Mouse (Mus musculus) heart, postnatal 4 days (tissue): ENCODE measurements around the gene Tpgs1. TPM values are rescaled to one million over a fixed set of nuclear protein-coding genes. Genes with fewer than 3 reads are reported as not detected.

Experiments used
- DNase-seq: peaks from one replicate; pipeline ENCODE4 v3.0.0; 2021
- total RNA-seq, 2 experiments: library from RNA; stranded (reverse); gene quantifications; 2 replicates each; pipeline ENCODE4 v1.2.3; 2021

The Tpgs1 gene
- 10 to 100 TPM; 18.8 to 20.3 TPM for total RNA-seq

DNA sequence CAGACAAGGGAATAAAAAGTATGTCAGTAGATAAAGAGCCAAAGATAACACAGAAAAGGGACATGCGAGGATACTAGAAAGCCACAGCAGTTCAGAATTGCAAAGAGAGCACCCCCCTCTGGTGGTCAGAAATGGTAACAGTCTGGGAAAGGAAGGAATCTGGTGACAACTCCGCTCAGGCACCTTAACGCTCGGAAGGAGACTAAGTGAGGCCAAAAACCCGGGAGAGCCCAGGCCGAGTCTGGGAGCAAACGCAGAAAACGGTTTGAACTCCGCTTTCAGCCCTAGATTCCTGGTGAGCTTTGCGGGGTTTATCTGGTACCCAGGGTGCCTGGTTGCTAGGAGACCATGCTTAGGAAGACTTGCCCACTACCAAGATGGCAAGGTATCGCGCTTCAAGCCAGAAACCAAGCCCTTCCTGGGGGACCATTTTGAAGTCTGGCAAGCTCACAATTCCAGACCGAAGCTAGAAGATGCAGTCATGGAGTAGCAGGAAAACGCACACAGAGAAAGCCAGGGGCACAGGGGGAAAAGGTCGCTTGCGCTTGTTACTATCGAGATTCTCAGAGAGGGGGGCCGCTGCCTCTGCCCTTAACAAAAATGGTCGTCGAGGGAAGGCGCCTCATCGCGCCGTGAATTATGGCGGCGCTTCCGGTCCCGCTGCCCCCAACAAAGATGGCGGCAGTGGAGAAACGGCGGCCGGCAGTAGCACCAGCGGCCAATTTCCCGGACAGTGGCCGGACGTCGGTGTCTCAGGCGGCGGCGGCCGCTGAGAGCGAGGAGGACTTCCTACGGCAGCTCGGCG, at the start of gene Tpgs1:
Gene Tpgs1 (plus strand): TSS at position 599 of the 805 bp plus-strand sequence.
- peak; percentile 91 for DNase-seq

GRCm38 (mm10) chr10:79623950-79624349, 45.2 kb upstream of the Tpgs1 start:
- no peak for DNase-seq

DNA sequence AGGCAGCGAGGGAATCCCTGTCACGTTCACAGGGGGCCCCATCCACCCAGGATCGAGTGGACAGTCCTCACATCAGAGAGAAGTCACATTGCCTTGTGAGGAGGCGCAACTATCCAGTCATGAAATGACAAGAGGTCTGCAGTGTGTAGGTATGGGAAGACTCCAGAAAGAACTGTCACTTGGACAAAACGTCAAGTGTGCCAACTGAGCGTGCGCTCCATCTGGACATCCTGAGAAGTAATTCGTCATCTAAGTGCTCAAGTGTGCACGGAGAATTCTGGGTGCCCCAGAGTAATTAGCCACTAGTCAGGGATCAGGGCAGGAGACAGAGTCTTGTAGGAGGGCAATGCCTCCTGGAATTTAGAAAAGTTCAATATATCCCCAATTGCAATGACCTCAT, 43.8 kb upstream of the Tpgs1 start:
- DNase-seq = no peak

DNA sequence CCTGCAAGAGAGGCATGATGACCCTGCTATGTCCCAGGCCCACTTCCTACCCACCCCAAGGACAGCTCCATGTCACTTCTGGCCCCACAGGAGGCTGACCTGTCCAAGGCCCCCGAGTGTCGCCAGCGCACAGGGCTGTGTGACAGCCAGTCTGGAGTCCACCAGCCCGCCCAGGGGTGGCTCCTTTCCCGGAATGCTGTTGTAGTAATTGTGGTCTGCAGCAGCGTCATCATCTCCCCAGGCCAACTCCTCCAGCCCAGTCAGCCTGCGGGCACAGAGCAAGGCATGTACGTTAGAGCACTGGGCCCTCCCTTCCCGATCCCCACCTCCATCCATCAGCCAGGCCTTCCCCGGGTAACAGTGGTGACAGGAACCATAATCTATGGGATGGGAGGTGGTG, 43.0 kb upstream of the Tpgs1 start:
- DNase-seq = no peak

- no peak for DNase-seq
These were observed 40.8 kb upstream of the Tpgs1 start for GRCm38 (mm10) chr10:79628377-79628776.

DNA sequence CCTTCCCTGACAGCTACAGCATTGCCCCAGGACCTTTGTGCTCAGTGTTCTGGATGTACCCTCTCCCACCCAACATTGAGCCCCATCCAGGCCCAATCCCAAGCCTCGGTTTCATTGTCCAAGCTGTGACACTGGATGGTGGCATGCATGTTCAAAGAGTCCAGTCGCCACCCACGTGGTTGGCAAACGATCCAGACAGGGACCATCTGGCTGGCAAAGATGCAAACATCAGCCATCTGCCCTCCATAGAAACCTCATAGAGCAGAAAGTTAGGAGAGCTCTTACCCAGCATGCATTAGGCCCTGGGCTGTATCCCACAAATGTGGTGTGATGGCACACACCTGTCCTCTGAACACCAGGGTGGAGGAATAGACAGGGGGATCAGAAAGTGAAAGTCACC, 37.7 kb upstream of the Tpgs1 start:
- no peak for DNase-seq

GRCm38 (mm10) chr10:79633006-79633777, 36.0 kb upstream of the Tpgs1 start:
- DNase-seq = no peak

- DNase-seq = no peak
These were observed 32.9 kb upstream of the Tpgs1 start for GRCm38 (mm10) chr10:79636287-79636686.

- peak; percentile 41 for DNase-seq
These were observed 31.8 kb upstream of the Tpgs1 start, which contains the start of gene Shc2 for GRCm38 (mm10) chr10:79637128-79638110. TSS of gene Shc2 (minus strand) at chr10:79637918.

DNA sequence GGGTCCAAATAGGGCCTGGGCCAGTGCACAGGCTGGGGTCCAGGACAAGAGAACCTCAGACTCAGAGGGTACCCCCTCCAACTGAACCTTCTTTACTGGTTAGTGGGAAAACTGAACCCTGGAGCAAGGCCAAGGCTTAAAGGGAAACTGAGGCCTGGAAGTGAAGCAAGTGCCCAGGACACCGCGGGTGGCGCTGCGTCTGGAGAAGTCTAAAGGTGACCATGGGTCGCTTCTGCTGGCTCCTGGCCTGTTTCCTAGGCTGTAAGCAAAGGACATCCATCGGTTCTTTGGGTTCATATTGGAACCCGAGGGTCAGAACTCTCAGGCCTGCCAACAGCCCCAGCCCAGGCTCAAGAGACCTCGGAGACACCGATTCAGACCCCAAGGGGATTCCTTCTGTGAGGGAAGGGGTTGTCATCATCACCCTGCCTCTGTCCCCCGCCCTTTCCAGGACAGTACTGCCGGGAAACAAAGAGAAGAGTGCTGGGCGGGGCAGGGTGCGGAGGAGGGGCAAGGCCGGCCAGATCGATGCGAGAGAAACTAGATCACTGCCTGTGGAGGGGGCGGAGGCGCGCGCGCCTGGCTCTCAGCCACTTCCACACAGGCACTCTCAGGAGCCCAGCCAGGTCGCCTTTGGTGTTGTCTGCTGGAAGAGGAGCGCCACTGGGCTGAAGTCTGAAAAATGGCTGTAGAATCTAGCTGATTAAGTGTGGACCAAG, 30.5 kb upstream of the Tpgs1 start:
- peak; percentile 40 for DNase-seq

DNA sequence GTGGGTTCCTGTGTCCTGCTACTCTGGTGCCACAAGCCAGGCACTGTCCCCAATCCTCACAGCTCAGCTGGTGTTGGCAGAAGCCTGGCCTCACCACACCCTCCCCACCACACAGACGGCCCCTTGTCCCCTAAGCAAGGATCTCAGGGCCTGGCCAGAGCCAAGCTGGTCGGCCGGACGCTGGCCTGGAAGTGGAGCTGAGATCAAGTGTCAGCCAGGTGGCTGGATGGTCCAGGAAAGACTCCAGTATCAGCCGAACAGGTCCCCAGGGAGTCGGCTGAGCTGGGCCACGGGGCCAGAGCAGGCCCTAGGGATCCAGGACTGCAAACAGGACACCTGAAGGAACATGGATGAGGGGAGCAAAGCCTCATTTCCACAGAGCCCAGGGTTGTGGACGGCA, 23.5 kb upstream of the Tpgs1 start, which contains the start of gene Odf3l2:
Gene Odf3l2 (minus strand): TSS at position 28 of the 400 bp plus-strand sequence.
- no peak for DNase-seq

GRCm38 (mm10) chr10:79649070-79649751, 20.0 kb upstream of the Tpgs1 start:
- peak; percentile 86 for DNase-seq

DNA sequence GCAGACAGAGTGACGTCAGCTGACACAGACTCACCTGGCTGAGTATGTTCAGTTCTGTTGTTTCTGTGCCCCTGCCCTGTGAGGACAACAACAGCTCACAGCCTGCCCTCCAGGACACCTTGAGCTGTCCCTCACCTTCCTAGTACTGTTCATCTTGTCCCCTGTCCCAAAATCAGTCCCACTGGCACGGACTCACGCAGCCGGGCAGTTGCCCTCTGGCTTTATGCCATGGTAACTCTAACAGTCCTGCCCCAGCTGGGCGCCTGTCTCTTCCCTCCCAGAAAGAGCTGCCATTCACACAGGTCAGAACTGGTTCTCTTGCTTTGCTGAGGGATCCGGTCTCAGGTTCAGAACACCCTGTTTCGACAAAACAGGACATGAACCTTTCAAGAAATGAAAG, 16.4 kb upstream of the Tpgs1 start:
- no peak for DNase-seq

- no peak for DNase-seq
These were observed 14.2 kb upstream of the Tpgs1 start for GRCm38 (mm10) chr10:79654946-79655395.

GRCm38 (mm10) chr10:79658829-79659228, 10.3 kb upstream of the Tpgs1 start:
- DNase-seq = peak; percentile 36

DNA sequence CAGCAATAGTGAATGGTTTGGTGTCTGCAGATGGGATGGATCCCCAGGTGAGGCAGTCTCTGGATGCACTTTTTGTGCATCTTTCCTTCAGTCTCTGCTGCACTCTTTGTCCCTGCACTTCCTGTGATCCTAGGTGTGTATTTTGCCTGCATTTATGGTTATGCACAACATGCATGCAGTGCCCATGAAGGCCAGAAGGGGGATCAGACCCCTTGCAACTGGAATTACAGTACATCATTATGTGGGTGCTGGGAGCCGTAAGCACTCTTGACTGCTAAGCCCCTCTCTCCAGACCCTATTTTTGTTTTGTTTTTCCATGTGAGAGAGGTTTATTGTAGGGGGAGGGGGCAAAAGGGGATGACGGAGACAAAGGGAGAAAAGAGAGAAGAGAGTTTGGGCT, 8.9 kb upstream of the Tpgs1 start:
- DNase-seq = no peak

DNA sequence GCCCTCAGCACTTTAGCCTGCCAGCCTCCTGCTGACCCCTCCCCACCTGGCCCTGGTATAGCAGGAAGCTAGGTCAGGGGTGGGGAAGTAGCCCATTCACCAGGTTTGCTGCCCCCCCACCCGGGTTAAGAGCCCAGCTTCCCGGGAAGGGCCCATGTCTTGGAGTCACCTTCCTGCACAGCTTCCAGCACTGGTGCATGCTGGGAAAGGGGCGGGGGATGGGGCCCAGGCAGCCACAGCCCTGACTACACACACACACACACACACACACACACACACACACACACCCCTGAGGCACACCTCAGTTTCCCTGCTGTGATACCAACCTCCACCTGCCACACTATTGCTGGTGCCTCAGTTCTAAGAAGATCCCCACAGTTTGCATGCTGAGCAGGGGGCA, 7.3 kb upstream of the Tpgs1 start:
- DNase-seq = no peak

- peak; percentile 80 for DNase-seq
These were observed 5.0 kb upstream of the Tpgs1 start, which contains the start of gene Madcam1 for GRCm38 (mm10) chr10:79664131-79664665. TSS of gene Madcam1 (plus strand) at chr10:79664559.

DNA sequence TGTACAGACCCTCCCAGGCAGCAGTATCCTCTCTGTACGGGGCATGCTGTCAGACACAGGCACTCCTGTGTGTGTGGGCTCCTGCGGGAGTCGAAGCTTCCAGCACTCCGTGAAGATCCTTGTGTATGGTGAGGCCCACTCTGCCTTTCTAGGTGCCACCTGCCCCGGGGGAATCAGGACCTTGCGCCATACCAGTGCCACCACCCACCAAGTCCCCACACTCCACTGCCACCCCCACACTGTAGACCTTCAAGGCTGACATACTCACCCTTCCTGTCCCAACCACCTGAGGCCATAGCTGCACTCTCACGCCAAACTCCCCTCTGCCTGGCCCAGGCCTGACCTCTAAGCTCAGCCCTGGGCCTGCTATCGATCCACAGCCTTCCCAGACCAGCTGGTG, 4.1 kb upstream of the Tpgs1 start:
- no peak for DNase-seq

GRCm38 (mm10) chr10:79666493-79666892, 2.7 kb upstream of the Tpgs1 start:
- no peak for DNase-seq

DNA sequence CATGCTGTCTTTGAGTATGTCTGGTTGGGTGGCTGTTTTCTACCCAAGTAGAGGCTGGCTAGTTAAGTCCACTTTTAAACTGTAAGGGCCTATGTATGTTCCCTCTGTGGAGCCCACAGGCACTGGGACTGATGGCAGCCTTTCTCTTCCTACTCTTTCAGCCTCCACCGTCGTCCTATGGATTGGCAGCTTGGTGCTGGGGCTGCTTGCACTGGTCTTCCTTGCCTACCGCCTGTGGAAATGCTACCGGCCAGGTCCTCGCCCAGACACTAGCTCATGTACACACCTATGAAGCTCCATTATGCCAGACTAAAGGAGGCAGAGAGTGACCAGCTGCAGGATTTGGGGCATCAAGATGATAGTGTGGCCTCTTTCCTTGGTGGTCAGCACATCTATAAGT, 1.1 kb upstream of the Tpgs1 start:
- DNase-seq = no peak
